Mouse (Mus musculus): Measurements from ENCODE around the gene Ksr1. TPM values are rescaled to one million over a fixed set of nuclear protein-coding genes. Genes with fewer than 3 reads are reported as not detected.
A peak's percentile ranks its signal among the peaks of the same experiment; 100 is the strongest.

The Ksr1 gene
- total and polyA plus RNA-seq, 3 experiments = 22.5 to 73.1 (median 61.2) TPM

GRCm38 (mm10) chr11:79065463-79066190 lies 80.6 kb downstream of the Ksr1 start:
- 0 out of 2 replicates have a peak overlapping the region, but pooled peaks have one; percentile 84 for H3K27ac ChIP-seq (ENCODE audit: insufficient read depth, low read depth)

GRCm38 (mm10) chr11:79064311-79064710 lies 81.9 kb downstream of the Ksr1 start:
- in situ Hi-C loops (cut with MboI; ENCODE audit: low pct_ligation_motif_present, low pct_unique_long_range_greater_than_20kb, low sequenced_read_pairs) = no loop called here
- Histone ChIP-seq H3K79me2 (replicated peaks; ENCODE audit: control insufficient read depth, extremely low read depth, insufficient read depth, poor library complexity, severe bottlenecking) (peaks cover 4% of the 10 kb centered on the region), H3K4me1 (ENCODE audit: control insufficient read depth in 1 of 2, insufficient read depth in 2 of 2) (peaks cover 58 to 75% of the 10 kb centered on the region in 2 experiments), H3K36me3 (replicated peaks in 1 of 2; ENCODE audit: control insufficient read depth in 1 of 2, insufficient read depth in 1 of 2, low read length in 1 of 2) (peaks cover 50 to 77% of the 10 kb centered on the region in 2 experiments), H3K4me2 (ENCODE audit: insufficient read depth, low read depth, poor library complexity, severe bottlenecking) (peak overlapping the region; percentile 0; the same call in 1 of the 2 replicates), H3K27ac (ENCODE audit: insufficient read depth, low read depth) (peak overlapping the region; percentile 84), H3K27me3 (replicated peaks) (no peaks in the 10 kb centered on the region), H3K4me3 (replicated peaks in 1 of 3; ENCODE audit: low read depth in 2 of 3, low read length in 2 of 3, poor library complexity in 1 of 3) (no peak overlapping the region), H3K9me3 (replicated peaks; ENCODE audit: low read length) (no peaks in the 10 kb centered on the region), H3K9ac (ENCODE audit: insufficient read depth, low read depth) (no peak overlapping the region)
- dilution Hi-C loops (cut with MboI; ENCODE audit: extremely low pct_ligation_motif_present, extremely low pct_unique_long_range_greater_than_20kb, low sequenced_read_pairs) = no loop called here
- peak; percentile 94 for DNase-seq (ENCODE audit: extremely low read depth)
- TF ChIP-seq E2F4 (IDR thresholded peaks at IDR 0.05; ENCODE audit: insufficient replicate concordance, low read depth, low read length) = no peak
- TF ChIP-seq HCFC1 (IDR thresholded peaks at IDR 0.05; ENCODE audit: low read depth, low read length) = peak; percentile 31; the same call in 1 of the 2 replicates
- 0 out of 2 replicates have a peak, but pooled peaks have one; percentile 14 for TF ChIP-seq ZMIZ1 (IDR thresholded peaks at IDR 0.05; ENCODE audit: low read depth, low read length)
- TF ChIP-seq PAX5 (IDR thresholded peaks at IDR 0.05; ENCODE audit: low read length) = no peak
- TF ChIP-seq USF2 (conservative IDR thresholded peaks at IDR 0.05; ENCODE audit: low read depth, low read length) = no peak
- TF ChIP-seq RAD21 (IDR thresholded peaks at IDR 0.05; ENCODE audit: low read depth, low read length) = peak; percentile 4
- TF ChIP-seq MAX (IDR thresholded peaks at IDR 0.05; ENCODE audit: low read length) = peak; percentile 7; the same call in 1 of the 2 replicates
- no peak for TF ChIP-seq USF1 (IDR thresholded peaks at IDR 0.05; ENCODE audit: low read depth, low read length)
- TF ChIP-seq ELF1 (IDR thresholded peaks at IDR 0.05; ENCODE audit: low read depth, low read length) = peak; percentile 10; the same call in 1 of the 2 replicates
- peak; percentile 89 for TF ChIP-seq MEF2A (IDR thresholded peaks at IDR 0.05; ENCODE audit: borderline replicate concordance, low read depth, low read length)
- TF ChIP-seq MAZ (IDR thresholded peaks at IDR 0.05; ENCODE audit: low read depth, low read length) = peak; percentile 90
- 0 out of 2 replicates have a peak, but pooled peaks have one; percentile 57 for TF ChIP-seq KAT2A (IDR thresholded peaks at IDR 0.05; ENCODE audit: insufficient replicate concordance, low read length)
- peak; percentile 63; the same call in 1 of the 2 replicates for TF ChIP-seq MXI1 (IDR thresholded peaks at IDR 0.05; ENCODE audit: low read depth, low read length)
- peak; percentile 97 for TF ChIP-seq EP300 (IDR thresholded peaks at IDR 0.05; ENCODE audit: low read length)
- TF ChIP-seq CHD1 (IDR thresholded peaks at IDR 0.05; ENCODE audit: low read depth, low read length) = peak; percentile 64; the same call in 1 of the 2 replicates
- peak; percentile 31; the same call in 1 of the 2 replicates for TF ChIP-seq MAFK (IDR thresholded peaks at IDR 0.05; ENCODE audit: insufficient replicate concordance, low read length)
- peak; percentile 99 for TF ChIP-seq BHLHE40 (IDR thresholded peaks at IDR 0.05; ENCODE audit: low read depth, low read length)
- peak; percentile 97 for TF ChIP-seq TCF12 (IDR thresholded peaks at IDR 0.05; ENCODE audit: low read depth, low read length)
- peak; percentile 31 for TF ChIP-seq SMC3 (IDR thresholded peaks at IDR 0.05; ENCODE audit: low read depth, low read length)
- peak; percentile 64; the same call in 1 of the 2 replicates for TF ChIP-seq CHD2 (IDR thresholded peaks at IDR 0.05; ENCODE audit: low read length)
- peak; percentile 68; the same call in 1 of the 2 replicates for TF ChIP-seq TBP (conservative IDR thresholded peaks at IDR 0.05; ENCODE audit: low read depth, low read length)
- no peak for TF ChIP-seq ZC3H11A (IDR thresholded peaks at IDR 0.05; ENCODE audit: low read depth, low read length)
- peak; percentile 98 for TF ChIP-seq JUND (conservative IDR thresholded peaks at IDR 0.05; ENCODE audit: low read depth, low read length)
- TF ChIP-seq ZKSCAN1 (IDR thresholded peaks at IDR 0.05; ENCODE audit: borderline replicate concordance, low read depth, low read length) = no peak
- no peak for TF ChIP-seq GABPA (IDR thresholded peaks at IDR 0.05; ENCODE audit: insufficient replicate concordance, low read depth, low read length)
- peak; percentile 92 for TF ChIP-seq RCOR1 (conservative IDR thresholded peaks at IDR 0.05; ENCODE audit: low read depth, low read length)
- TF ChIP-seq ETS1 (conservative IDR thresholded peaks at IDR 0.05; ENCODE audit: low read depth, low read length) = peak; percentile 99
- TF ChIP-seq POLR2AphosphoS2 (IDR thresholded peaks at IDR 0.05; ENCODE audit: low read depth, low read length) = peak; percentile 79

More at GRCm38 (mm10) chr11:79065463-79066190, 80.6 kb downstream of the Ksr1 start:
- H3K4me1 ChIP-seq (ENCODE audit: control insufficient read depth in 1 of 2, insufficient read depth in 2 of 2) = peaks cover 50 to 73% of the 10 kb centered on the region in 2 experiments
- H3K79me2 ChIP-seq (replicated peaks; ENCODE audit: control insufficient read depth, extremely low read depth, insufficient read depth, poor library complexity, severe bottlenecking) = peaks cover 4% of the 10 kb centered on the region
- no peak for DNase-seq (ENCODE audit: extremely low read depth)
- no peaks in the 10 kb centered on the region for H3K27me3 ChIP-seq (replicated peaks)
- in situ Hi-C loops (cut with MboI; ENCODE audit: low pct_ligation_motif_present, low pct_unique_long_range_greater_than_20kb, low sequenced_read_pairs) (no loop called here), dilution Hi-C loops (cut with MboI; ENCODE audit: extremely low pct_ligation_motif_present, extremely low pct_unique_long_range_greater_than_20kb, low sequenced_read_pairs) (no loop called here)
- no peaks in the 10 kb centered on the region for H3K9me3 ChIP-seq (replicated peaks; ENCODE audit: low read length)
- H3K4me2 ChIP-seq (ENCODE audit: insufficient read depth, low read depth, poor library complexity, severe bottlenecking) = no peak overlapping the region
- no peak for TF ChIP-seq MXI1 (IDR thresholded peaks at IDR 0.05; ENCODE audit: low read depth, low read length)
- no peak for TF ChIP-seq SMC3 (IDR thresholded peaks at IDR 0.05; ENCODE audit: low read depth, low read length)
- TF ChIP-seq HCFC1 (IDR thresholded peaks at IDR 0.05; ENCODE audit: low read depth, low read length) = no peak
- TF ChIP-seq TCF12 (IDR thresholded peaks at IDR 0.05; ENCODE audit: low read depth, low read length) = no peak
- no peak for TF ChIP-seq SIN3A (IDR thresholded peaks at IDR 0.05; ENCODE audit: low read length)
- TF ChIP-seq E2F4 (IDR thresholded peaks at IDR 0.05; ENCODE audit: insufficient replicate concordance, low read depth, low read length) = no peak
- no peak for TF ChIP-seq ZNF384 (IDR thresholded peaks at IDR 0.05; ENCODE audit: low read depth, low read length)
- peaks cover 61 to 85% of the 10 kb centered on the region in 2 experiments for H3K36me3 ChIP-seq (replicated peaks in 1 of 2; ENCODE audit: control insufficient read depth in 1 of 2, insufficient read depth in 1 of 2, low read length in 1 of 2)
- no peak overlapping the region for H3K4me3 ChIP-seq (replicated peaks in 1 of 3; ENCODE audit: low read depth in 2 of 3, low read length in 2 of 3, poor library complexity in 1 of 3)
- no peak overlapping the region for H3K9ac ChIP-seq (ENCODE audit: insufficient read depth, low read depth)
